Mouse (Mus musculus) large intestine, adult 2 months (tissue): Measurements from ENCODE around the gene Rdh8. TPM values are rescaled to one million over a fixed set of nuclear protein-coding genes. Genes with fewer than 3 reads are reported as not detected.
"Not testable (repeated sequence)": the region's sequence is repeated elsewhere in the genome, so short reads cannot be mapped to it uniquely, and the experiment has no call there.

Experiments
- DNase-seq: peaks from one replicate; pipeline ENCODE4 v3.0.0-alpha.2; 2012; ENCODE audit warnings: low read depth, low spot score
- WGBS: fragments of 180-500 bp; shearing (Covaris S2); methylation state at CpG from one replicate; pipeline ENCODE4 v1.1.7; 2018; 5-methylcytosine and 5-hydroxymethylcytosine counted together
- polyA plus RNA-seq: library from polyadenylated mRNA; depleted of rRNA; stranded (reverse); fragments of >200 nt; gene quantifications from 2 replicates; pipeline ENCODE4 v1.2.3, GENCODE M21; 2012

Rdh8 gene
- polyA plus RNA-seq, 1 experiment = not detected

DNA sequence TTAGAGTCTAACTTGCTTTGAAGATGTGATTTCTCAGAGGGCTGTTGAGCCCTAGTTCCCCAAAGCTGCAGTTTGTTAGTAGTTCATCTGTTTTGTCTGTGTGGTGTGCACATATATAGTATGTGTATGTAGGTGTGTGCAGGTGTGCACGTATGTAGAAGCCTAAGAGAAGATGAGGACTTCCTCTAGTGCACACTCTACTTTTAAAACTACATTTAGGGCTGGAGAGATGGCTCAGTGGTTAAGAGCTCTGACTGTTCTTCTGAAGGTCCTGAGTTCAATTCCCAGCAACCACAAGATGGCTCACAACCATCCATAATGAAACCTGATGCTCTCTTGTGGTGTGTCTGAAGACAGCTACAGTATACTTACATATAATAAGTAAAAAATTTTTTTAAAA lies 16.6 kb downstream of the Rdh8 start:
- DNase-seq = no peak
- 67% methylated on average over 1 of the region's 1 CpGs for WGBS

- not testable (repeated sequence) for DNase-seq
- 76% methylated on average over 11 of the region's 11 CpGs for WGBS
Observed at GRCm38 (mm10) chr9:20835431-20835954, 17.2 kb downstream of the Rdh8 start.

GRCm38 (mm10) chr9:20837184-20837947 lies 19.1 kb downstream of the Rdh8 start:
- 70% methylated on average over 9 of the region's 9 CpGs for WGBS

GRCm38 (mm10) chr9:20838931-20839330 lies 20.6 kb downstream of the Rdh8 start:
- no peak for DNase-seq
- 47% methylated on average over 6 of the region's 6 CpGs for WGBS

More at GRCm38 (mm10) chr9:20837184-20837947, 19.1 kb downstream of the Rdh8 start:
- no peak for DNase-seq

DNA sequence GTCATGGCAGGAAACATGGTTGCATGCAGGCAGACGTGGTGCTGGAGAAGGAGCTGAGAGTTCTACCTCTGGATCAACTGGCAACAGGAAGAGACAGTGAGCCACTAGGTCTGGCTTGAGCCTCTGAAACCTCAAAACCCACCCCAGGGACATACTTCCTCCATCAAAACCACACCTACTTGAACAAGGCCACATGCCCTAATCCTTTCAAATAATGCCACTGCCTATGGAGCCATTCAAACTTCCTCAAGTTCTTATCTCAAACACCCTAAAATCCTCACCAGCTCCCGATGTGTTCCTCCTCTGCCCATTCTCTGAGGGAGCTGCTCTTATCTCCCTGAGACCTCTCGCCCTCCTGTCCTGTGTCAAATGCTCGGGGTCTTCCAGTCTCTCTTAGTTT lies 23.9 kb downstream of the Rdh8 start:
- WGBS = 34% methylated on average over 4 of the region's 4 CpGs
- DNase-seq = no peak

- no peak for DNase-seq
- WGBS = 36% methylated on average over 2 of the region's 2 CpGs
Observed at GRCm38 (mm10) chr9:20842670-20843069, 24.4 kb downstream of the Rdh8 start.

DNA sequence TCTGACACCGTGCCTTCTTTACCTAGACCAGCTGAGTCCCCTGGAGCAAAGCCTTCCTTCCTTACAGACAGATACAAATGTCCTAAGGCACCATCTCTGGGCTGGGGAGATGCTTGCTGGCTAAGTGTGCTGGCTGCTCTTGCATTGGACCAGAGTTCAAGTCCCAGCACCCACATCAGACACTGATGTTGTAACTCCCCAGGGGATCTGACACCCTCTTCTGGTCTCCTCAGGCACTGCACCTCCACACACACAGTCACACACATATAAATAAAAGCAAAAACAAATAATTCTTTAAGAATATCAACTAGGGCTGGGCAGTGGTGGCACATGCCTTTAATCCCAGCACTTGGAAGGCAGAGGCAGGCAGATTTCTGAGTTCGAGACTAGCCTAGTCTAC lies 31.9 kb downstream of the Rdh8 start:
- 86% methylated on average over 2 of the region's 2 CpGs for WGBS
- DNase-seq = no peak

- WGBS = 6% methylated on average over 6 of the region's 6 CpGs
- peak; percentile 27 for DNase-seq
Observed at GRCm38 (mm10) chr9:20857131-20857530, 38.8 kb downstream of the Rdh8 start.

DNA sequence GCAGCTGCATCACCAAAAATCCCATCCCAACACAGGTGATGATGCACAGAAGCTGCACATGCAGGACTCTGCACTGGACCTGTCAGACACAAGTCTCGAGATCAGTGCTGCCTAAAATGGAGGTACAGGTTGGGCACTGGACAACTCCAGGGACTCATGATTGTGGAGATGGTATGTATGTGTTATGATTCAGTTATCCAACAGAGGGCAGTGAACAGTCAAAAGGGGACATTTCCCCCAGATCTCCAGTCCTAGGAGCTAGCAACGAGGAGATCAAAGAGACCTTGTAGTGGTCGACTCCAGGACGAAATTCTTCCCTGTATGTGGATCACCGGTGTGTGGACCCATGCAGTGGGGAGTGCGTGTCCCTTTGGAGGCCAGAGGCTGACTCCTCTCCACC lies 41.6 kb downstream of the Rdh8 start:
- 45% methylated on average over 6 of the region's 6 CpGs for WGBS

DNA sequence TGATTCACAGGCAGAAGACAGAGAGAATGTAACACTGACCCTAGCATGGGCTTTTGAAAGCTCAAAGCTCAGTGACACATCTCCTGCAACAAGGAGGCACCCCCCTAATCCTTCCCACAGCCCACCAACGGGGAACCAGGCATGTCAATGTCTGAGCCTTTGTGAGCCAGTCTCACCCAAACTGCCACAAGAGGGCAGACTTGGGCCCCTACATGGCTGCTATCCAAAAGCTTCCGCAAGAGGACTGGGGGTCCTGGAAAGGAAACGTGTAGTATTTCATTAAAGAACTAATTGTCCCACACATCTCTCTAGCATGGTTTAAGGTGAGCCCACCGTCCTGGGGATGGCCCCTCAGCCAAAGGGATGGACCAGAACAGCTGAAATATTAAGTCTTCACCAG lies 43.5 kb downstream of the Rdh8 start:
- DNase-seq = no peak
- WGBS = 10% methylated on average over 4 of the region's 4 CpGs

More for the DNA sequence above, 41.6 kb downstream of the Rdh8 start:
- DNase-seq = no peak

- no peak for DNase-seq
- WGBS = 54% methylated on average over 4 of the region's 4 CpGs
Observed at GRCm38 (mm10) chr9:20862225-20862624, 43.9 kb downstream of the Rdh8 start.

- 47% methylated on average over 3 of the region's 3 CpGs for WGBS
- no peak for DNase-seq
Observed at GRCm38 (mm10) chr9:20866879-20867278, 48.6 kb downstream of the Rdh8 start.

GRCm38 (mm10) chr9:20868448-20869001 lies 50.2 kb downstream of the Rdh8 start, which contains the start of gene A230050P20Rik:
TSS of gene A230050P20Rik (plus strand) at chr9:20868642.
- no peak for DNase-seq

GRCm38 (mm10) chr9:20869246-20869645 lies 50.9 kb downstream of the Rdh8 start:
- 8% methylated on average over 19 of the region's 19 CpGs for WGBS
- DNase-seq = no peak

More at GRCm38 (mm10) chr9:20868448-20869001, 50.2 kb downstream of the Rdh8 start, which contains the start of gene A230050P20Rik:
- WGBS = 3% methylated on average over 53 of the region's 53 CpGs

DNA sequence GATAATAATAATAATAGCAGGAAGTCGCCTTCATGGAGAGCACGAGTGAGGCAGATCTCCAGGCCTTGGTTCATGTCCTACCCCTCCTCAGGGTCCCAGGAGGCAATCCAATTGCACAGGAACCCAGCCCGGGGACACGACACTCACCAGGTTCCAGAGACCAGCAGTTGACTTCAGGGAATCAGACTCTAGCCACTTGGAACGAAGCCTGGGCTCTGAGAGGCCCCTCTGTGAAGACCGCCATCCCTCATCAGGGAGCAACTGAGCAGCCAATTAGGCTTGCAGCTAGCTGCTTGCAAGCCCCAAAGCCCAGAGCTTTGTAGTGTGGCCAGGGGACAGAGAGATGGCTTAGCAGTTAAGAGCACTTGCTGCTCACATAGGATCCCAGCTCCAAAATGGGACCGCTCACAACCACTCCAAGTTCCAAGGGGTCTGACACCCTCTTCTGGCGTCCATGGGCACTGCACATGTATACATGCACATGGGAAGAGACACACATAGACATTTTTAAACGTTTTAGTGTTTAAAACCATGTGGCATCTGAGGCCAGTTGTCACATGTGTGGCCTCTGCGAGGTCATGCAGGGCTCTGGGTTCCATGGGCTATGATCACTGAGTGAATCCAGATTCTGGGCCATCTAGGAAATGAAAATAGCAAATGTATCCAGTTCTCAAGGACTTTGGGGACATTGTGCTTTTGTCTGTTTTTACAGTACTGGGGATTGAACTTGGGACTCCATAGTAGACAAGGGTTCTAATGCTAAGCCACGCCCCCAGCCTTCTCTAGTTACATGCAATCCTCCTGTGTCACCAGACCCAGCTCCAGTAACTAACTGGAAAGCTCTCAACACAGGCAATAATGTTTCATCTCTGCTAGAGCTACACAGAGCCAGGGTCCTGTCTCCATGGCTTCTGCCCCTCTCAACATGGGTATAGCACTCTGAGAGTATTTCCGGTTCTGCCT lies 52.2 kb downstream of the Rdh8 start:
- WGBS = 85% methylated on average over 12 of the region's 12 CpGs
- DNase-seq = no peak

DNA sequence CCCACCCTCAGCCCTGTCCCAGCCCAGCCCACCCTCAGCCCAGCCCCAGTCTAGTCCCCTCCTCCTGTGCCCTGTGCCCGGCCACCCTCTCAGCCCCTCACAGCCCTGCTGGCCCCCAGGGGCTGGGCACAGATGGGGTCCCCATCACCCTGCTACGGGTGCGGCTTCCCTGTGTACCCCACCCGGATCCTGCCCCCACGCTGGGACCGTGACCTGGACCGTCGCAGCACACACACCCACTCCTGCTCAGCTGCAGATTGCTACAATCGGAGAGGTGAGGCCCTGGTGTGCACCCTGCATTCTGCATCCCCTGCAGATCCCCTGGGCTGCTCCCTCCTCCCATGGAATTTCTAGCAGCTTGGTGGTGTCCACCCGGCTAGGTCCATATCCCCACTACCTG lies 54.7 kb downstream of the Rdh8 start:
- 90% methylated on average over 10 of the region's 10 CpGs for WGBS
- DNase-seq = no peak

- 87% methylated on average over 12 of the region's 12 CpGs for WGBS
- DNase-seq = no peak
Observed at GRCm38 (mm10) chr9:20873521-20873920, 55.2 kb downstream of the Rdh8 start.

- WGBS = 70% methylated on average over 23 of the region's 23 CpGs
Observed at GRCm38 (mm10) chr9:20875021-20875790, 56.9 kb downstream of the Rdh8 start.

More at GRCm38 (mm10) chr9:20875021-20875790, 56.9 kb downstream of the Rdh8 start:
- no peak for DNase-seq
